Mouse (Mus musculus) NIH3T3 (cell line): ENCODE measurements around the gene Rngtt.
"Not testable (repeated sequence)": the region's sequence is repeated elsewhere in the genome, so short reads cannot be mapped to it uniquely, and the experiment has no call there.

Experiments
- DNase-seq: peaks from one replicate; pipeline ENCODE4 v3.0.0-alpha.2; 2012; ENCODE audit warnings: low read depth

Rngtt gene

DNA sequence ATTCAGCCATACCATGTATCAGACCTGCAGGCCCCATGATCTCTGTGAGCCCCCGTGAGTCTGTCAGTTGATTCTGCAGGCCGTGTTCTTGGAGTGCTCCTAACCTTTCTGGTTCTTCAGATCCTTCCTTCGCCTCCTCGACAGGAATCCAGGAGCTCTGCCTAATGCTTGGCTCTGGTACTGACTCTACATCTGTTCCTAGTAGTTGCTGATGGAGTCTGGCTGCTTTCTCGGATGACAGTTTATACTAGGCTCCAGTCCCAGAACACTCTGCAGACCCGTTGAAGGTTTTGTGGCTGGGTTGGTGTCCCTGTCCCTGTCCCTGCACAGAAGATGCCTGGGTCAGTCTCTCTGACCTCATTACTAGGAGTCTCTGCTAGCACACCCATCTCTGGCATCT, 131.8 kb downstream of the Rngtt start:
- no peak for DNase-seq

DNA sequence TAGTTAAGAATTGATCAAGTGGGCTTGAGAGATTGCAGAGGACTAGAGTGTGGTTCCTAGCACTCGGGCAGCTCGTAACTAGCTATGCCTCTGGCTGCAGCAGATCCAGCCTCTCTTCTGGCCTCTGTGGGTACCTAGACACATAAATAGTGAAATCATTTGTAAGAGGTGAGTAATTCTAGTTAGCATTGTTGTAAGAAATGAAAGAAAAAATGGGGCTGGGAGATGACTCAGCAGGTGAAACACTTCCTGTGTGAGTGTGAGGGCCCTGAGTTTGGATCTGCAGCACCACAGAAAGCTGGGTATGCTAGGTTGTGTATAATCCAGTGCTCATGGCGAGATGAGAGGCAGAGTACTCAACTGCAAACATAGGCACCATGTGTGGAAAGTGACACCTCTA, 136.2 kb downstream of the Rngtt start:
- no peak for DNase-seq

GRCm38 (mm10) chr4:33446881-33447280, 136.8 kb downstream of the Rngtt start:
- no peak for DNase-seq

- not testable (repeated sequence) for DNase-seq
Observed at GRCm38 (mm10) chr4:33450356-33450755, 140.2 kb downstream of the Rngtt start.

DNA sequence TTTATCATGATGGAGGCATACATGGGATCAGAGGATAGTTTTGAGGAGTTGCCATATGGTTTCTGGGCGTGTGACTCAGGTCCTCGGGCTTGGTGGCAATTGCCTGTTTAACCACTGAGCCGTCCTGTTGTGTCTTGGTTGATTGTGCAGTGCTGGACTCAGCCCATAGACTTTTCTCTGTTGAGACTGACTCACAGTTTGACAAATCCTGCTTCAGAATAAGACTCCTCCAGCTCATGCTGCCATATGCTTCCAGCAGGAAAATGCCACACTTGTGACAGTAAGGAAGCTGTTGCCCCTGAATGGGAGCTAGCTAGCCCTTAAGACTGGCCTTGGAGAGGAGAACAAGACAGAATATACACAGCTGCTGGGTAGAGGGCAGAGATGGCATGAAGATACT, 149.7 kb downstream of the Rngtt start:
- DNase-seq, result no peak

- peak; percentile 7 for DNase-seq
Observed at GRCm38 (mm10) chr4:33464432-33464831, 154.3 kb downstream of the Rngtt start.

DNA sequence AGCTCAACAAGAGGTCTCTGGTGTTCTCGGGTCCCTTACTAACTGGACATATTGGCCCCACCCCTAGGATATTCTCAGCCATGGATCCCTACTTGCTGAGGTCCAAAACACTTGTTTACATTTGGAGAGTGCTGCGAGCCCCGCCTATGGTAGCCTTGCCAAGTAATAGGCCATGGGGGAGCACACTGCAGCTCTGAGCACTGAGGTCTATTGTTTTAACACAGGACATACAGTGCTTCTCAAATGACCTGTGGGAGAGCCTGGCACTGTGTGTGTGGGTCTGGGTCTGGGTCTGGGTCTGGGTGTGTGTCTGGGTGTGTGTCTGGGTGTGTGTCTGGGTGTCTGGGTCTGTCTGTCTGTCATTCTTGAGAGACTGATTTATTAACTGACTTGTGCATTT, 155.8 kb downstream of the Rngtt start:
- DNase-seq, result peak; percentile 29

DNA sequence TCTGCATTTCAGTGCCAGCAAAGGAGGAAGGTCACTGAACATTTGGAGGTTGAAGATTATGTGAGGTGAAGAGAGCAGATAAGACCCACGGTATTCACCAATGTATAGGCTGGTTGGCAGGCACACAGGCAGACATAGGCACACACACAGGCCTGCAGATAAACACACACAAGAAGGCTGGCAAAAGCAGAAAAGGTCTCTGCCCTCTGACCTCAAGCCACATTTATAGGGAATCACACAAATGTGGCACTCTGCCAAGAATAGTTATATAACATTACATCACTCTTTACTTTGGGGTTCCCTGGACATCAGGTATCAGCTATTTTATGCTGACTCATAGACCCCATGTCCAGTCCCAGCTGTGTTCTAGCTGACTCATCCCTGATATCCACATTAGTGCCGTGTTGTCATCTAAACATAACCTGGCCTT, 156.9 kb downstream of the Rngtt start:
- DNase-seq, result peak; percentile 57

DNA sequence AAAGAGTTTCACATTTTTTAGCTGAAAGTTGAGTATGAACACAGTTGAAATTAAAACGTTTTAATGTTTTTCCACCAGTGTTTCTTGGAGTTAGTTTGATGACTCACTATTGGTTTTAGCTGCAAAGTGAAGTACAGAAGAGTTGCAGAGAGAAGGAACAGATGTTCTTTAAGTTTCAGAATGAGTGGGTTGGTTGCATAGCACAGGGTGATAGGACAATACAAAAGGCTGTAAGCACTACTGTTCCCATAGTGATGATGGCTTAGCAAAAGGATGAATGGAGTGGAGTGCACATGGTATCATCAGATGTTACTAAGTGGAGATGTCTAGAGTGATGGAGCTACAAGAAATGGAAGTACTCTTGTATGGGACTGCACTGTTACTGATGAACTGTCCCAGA, 157.5 kb downstream of the Rngtt start:
- DNase-seq, result peak; percentile 38

- no peak for DNase-seq
Observed at GRCm38 (mm10) chr4:33468151-33468550, 158.0 kb downstream of the Rngtt start.

GRCm38 (mm10) chr4:33470671-33471302, 160.7 kb downstream of the Rngtt start:
- no peak for DNase-seq

GRCm38 (mm10) chr4:33478011-33478785, 168.1 kb downstream of the Rngtt start:
- no peak for DNase-seq

- no peak for DNase-seq
Observed at GRCm38 (mm10) chr4:33481721-33482120, 171.6 kb downstream of the Rngtt start.

DNA sequence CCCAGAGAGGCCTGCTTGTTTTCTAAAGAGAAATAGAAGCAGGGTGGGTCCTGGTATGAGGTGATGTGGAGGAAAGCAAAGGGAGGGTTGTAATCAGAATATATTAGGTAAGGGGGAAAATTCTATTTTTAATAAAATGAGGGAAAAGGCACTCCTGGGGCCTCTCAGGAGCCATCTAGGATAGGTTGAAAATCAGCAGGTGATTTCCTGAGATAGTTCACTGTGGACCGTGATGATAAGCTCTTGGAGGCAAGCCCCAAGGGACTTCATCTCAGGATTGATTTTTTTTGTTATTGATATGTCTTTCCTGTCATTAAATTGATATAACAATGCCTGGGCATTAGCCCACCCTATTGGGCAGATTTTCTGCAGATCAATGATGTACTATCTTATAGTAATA, 175.9 kb downstream of the Rngtt start:
- no peak for DNase-seq

DNA sequence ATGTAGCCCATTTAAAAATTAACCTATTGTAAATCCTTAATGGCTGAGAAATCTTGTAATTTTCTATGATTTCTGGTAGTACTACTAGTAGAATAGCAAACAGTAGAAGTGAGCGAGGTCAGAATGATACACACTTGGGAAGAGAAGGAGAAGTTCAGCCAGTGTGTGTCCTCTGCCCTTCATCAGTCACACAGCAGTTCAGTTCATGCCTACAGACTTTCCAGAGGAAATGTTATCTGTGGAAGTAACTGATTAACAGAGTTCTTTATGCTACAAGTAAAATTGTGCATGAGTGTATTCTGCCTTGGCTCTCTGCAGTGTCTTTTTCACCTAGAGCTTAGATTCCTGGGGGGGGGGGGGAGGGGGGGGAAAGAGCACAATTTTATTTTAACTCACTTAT, 181.0 kb downstream of the Rngtt start:
- DNase-seq, result no peak

DNA sequence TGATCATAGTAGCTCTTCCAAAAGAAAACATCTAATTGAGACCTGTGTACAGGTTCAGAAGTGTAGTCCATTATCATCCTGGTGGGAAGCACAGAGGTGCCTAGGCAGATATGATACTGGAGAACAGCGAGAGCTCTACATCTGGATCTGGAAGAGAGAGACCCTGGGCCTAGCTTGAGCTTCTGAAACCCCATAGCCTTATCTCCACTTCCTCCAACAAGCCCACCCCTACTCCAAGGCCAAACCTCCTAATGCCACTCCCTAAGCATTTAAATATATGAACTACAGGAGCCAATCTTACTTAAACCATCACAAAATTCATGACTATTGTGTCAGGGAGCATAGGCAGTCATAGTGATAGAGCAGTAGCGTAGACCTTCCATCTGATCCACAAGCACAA, 184.3 kb downstream of the Rngtt start:
- DNase-seq, result no peak

GRCm38 (mm10) chr4:33496985-33497384, 186.9 kb downstream of the Rngtt start:
- DNase-seq, result no peak

- DNase-seq, result no peak
Observed at GRCm38 (mm10) chr4:33497657-33498056, 187.5 kb downstream of the Rngtt start.

DNA sequence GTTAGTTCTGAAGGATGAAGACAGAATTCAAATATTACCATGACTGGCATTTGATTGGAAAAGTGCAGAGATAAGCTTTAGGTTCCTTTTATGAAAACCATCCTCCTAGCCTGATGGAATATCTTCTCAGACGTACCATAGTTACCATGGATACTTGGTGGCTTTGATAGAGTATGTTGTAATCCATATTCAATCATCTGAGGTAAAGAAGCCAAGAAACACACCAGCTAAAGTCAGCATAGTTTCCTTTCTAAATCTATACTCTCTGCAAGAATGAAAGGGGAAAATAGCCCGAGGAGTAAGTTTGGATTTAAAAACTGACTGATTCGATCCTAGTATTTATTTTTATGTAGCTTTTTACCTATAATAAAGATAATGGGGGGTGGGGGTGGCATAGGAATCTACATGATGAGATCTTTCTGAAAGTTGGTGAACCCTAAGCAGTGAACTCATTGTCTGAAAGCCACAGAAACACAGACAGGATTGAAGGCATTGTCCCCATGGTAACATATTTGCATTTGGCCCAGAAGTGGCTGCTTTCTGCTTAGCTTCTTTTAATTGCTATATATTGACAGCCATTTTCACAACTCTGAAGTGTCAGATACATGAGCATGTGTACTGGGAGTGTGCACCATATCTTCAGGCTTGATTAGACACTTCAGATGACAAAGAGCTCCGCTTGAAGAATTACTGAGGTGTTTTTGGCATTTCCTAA, 188.2 kb downstream of the Rngtt start:
- no peak for DNase-seq

DNA sequence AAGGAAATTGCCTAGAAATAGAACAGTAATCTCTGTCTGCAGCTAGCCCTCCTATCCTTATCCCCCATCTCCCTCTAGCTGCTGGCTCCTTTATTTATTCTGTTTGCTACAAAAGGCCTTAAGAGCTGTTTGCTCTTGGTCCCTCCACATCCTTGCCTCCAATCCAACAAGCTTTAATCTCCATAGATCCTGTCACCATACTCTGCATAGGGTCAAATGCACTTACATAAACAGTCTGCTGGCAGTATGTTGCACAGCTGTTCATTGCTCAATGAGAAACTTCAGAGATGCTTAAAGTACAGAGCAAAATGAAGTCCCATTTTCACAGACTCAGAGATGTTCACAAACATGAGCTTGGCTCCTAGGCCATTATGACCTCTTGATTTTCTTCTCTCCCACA, 196.5 kb downstream of the Rngtt start:
- no peak for DNase-seq

- DNase-seq, result no peak
Observed at GRCm38 (mm10) chr4:33510544-33510943, 200.4 kb downstream of the Rngtt start.

DNA sequence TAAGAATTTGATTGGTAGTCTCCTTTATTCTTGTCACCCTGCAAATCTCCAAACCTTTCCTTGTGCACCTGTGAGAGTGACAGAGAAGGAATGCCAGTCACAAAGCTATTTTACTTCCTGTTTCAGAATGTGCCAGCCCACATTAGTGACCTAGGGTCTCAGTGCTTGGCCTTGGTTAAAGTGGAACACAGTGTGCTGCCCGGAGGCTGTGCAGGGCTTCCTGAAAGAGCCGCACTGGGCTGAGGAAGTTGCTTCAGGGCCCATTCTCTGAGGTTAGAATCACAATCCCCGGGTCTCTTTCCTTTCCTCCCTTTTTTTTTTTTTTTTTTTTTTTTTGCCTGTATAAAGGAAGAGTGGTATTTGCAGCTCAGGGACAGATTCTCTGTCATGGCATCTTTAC, 203.3 kb downstream of the Rngtt start:
- no peak for DNase-seq
